Mouse (Mus musculus): ENCODE results near the gene Pcsk2.

Gene Pcsk2

DNA sequence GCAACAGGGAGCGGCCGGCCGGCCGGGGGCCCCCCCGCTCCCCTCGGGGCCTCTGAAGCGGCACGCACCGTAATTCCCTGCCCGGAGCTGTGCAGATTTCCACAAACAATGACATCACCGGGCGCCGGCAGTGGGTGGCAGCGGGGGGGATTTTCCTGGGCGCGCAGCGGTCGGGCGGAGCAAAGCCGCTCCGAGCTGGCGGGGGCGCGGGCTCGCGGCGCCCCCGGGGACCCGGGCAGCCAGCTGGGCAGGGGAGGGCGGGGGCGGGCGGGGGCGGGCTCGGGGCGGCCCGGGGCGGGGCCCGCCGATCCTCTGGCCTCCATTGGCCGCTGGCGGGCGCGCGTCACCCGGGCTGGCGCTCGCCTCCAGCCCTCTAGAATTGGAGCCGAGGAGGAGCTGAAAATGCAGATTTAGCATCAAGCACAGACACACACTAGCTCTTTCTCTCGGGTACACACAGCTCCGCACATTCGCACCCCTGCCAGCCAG lies at the start of gene Pcsk2:
Gene Pcsk2, plus strand, starts transcription at position 399 of the 489 bp plus-strand sequence.
- ChIA-PET POLR2A (interaction anchor here in 2 of 4 experiments (0.6 to 1.4 kb wide), 6 partner anchors 9 to 1161 kb away, joined by 3 to 10 read pairs (median 3); no protein-coding TSS in a partner anchor), CTCF (interaction anchor here in 3 of 4 experiments (0.5 to 1.1 kb wide), 4 partner anchors 20 to 578 kb away, joined by 6 to 11 read pairs (median 7); no protein-coding TSS in a partner anchor)

DNA sequence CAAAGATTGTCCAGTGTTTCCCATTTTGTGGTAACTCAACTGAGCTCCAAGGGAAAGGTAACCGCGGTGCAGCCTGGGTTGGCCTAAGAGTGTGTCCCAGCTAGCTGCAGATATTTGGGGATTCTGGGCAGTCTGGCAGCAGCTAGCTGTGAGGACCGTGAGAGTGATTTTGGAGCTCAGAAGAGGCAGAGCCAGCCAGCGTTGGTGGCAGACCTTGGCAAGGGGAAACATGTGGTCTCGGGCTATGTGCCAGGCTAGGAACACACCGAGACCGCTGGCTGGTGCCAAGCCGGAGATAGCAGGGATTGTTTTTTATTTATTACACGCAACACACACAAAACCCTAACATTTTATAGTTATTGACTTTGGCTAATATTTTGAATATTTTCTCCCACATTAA lies 45.1 kb upstream of the Pcsk2 start:
- CTCF ChIA-PET = no interaction called here
- POLR2A ChIA-PET = no interaction called here

DNA sequence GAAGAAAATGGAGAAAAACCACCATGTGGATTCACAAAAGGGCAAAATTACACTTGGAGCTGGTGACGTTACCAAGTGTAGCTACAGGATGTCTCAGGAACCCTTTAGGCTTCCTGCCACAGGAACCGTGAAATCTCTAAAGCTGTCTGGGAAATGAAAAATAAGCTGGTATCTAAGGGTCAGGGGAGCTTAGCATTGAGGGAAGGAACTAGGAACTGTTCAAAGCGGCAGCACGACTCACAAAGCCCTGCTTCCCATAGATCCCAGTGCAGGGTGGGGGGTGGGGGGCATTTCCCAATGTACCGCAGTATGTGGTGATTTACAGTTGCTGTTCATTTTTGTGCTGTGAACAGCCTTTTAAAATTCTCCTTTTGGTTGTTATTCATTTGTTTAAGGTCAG lies 44.2 kb upstream of the Pcsk2 start:
- CTCF ChIA-PET = no interaction called here
- POLR2A ChIA-PET = no interaction called here

DNA sequence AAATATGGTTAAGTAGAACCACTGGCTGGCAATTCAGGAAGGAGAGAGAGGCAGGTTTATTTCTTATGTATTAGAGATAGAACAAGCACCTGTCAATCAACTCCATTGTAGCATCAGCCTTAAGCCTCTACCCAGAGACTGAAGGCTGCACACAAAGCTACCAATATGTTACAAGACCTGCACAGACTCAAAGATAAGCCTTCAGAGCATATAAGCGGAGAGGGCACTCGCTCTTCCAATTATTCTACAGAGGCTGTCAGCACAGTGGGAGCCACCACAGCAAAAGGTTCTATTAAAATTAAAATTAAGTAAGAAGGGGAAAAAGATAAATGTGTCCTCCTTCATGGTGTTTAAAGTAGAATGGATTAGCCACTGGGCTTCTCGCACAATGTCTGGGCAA lies 43.8 kb upstream of the Pcsk2 start:
- POLR2A ChIA-PET = no interaction called here
- CTCF ChIA-PET = interaction anchor here in 1 of 4 experiments (0.7 kb wide), 1 partner anchor 9 kb away, joined by 3 read pairs; no protein-coding TSS in a partner anchor

DNA sequence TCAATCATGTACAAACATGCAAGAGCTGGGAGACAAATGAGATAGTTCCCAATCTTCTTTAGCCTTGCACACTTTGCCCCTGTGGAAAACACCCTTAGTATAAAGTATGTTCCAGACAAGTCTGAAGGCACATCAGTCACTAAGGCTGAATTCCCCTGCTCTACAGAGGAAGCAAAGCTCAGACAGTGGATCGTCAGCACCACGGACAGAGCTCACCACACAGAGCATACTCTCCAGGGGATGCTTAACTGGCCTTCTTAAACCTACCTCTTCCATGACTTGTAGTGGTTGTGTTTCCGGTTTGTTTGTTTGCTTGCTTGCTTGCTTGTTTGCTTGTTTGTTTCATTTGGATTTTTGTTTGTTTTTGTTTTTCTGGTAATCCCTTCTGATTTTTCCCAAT lies 9.5 kb upstream of the Pcsk2 start:
- ChIA-PET CTCF (no interaction called here), POLR2A (interaction anchor here in 2 of 4 experiments (1.0 kb wide), 2 partner anchors 9 to 10 kb away, joined by 3 to 4 read pairs; partner anchors contain the start of gene Pcsk2 (in 2 of the 2))

DNA sequence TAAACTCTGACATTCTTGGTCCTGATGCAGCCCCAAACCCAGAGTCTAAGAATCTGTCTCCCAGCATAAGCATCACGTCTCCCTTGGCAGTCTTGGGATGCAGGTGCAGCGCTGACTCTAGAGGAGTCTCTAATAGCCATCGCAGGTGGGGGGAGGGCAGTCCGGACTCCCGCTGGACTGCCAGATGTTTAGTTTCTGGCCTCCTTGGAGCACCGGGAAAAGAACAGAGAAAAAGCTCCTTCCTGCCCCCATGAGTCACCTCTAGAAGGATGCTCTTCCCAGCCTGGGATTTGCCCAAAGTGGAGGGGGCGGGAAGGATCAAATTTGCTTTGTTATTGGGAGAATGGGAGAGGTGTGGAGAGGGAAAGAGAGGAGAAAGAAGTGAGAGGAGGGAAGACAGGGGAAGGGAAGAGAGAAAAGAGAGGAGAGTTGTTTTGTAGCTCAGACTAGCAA lies 631 bp upstream of the Pcsk2 start:
- ChIA-PET POLR2A (interaction anchor here in 2 of 4 experiments (0.7 to 1.4 kb wide), 2 partner anchors 24 to 405 kb away, joined by 3 to 4 read pairs; no protein-coding TSS in a partner anchor), CTCF (interaction anchor here in 3 of 4 experiments (0.6 to 1.1 kb wide), 3 partner anchors 62 to 578 kb away, joined by 3 to 7 read pairs (median 6); no protein-coding TSS in a partner anchor)

DNA sequence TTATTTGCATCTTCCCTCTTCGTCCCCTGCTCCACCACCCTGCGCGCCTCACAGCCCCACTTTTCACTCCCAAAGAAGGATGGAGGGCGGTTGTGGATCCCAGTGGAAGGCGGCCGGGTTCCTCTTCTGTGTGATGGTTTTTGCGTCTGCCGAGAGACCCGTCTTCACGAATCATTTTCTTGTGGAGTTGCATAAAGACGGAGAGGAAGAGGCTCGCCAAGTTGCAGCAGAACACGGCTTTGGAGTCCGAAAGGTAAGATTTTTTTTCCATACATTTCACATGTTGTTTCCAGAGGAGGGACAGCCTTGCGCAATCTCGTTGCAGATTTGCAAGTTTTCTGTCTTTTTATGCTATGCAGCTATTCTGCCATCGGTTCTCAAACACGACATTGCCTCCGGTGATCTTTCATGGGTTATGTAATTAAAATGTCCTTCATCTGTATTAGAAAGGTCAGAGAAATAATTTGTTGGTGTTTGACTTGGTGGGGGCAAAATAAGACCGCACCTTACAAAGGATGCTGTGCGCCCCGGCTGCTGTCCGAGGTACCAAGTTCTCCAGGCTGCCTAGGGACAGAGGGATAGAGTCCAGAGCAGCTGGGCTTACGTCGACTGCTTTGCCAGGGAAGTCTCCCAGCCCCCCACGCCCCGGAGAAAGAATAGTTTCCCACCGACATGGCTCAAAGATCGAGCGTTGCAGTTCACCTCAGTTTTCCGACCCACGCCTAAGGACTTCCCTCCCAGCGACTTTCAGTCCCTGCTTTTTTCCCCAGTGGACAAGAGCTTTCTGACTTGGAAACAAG lies 656 bp downstream of the Pcsk2 start:
- ChIA-PET CTCF (interaction anchor here in 3 of 4 experiments (0.5 to 1.1 kb wide), 3 partner anchors 21 to 579 kb away, joined by 6 to 11 read pairs (median 7); no protein-coding TSS in a partner anchor), POLR2A (interaction anchor here in 2 of 4 experiments (0.6 to 1.4 kb wide), 7 partner anchors 10 to 1162 kb away, joined by 3 to 10 read pairs (median 3); no protein-coding TSS in a partner anchor)

DNA sequence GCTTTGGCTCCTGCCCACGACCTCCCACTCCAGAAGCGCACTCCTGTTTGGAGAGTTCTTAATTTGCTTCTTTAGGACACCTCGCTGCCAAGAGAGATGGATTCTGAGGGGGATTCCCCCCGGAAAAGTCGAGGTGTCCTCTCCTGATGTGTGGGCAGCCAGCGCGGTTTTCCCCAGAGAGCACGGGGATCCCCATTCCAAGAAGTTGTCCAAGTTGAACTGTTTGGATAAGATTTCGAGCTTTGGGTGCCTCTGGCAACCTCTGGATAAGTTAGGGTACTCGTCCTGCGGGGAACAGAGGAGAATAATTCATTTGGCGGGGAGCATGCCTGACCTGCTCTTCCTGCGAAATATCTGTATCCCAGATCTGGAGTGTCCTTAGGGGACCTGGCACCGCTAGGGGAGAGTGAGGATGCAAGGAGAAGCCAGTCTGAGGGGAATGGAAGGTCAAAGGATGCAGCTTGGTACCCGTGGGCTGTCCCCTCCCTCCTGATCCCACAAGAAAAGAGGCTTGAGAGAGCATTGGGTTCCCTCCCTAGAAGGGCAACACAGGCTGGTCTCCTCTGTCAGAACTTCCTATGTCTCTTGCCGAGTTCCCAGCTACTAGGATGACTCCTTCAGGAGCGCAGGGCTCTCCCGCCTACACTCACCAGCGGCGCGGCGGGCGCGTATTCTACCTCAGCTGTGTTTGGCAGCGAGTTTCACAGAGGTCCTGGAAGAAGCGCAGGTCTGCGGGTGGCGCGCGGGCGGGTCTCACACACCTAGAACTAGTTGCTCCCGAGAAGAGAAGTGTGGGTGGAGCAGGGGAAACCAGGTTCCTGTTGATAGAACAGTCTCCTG lies 1.5 kb downstream of the Pcsk2 start:
- CTCF ChIA-PET = interaction anchor here in 2 of 4 experiments (0.6 to 1.2 kb wide), 3 partner anchors 10 to 787 kb away, joined by 3 to 4 read pairs (median 3); no protein-coding TSS in a partner anchor
- POLR2A ChIA-PET = interaction anchor here in 2 of 4 experiments (0.6 to 1.4 kb wide), 3 partner anchors 11 to 648 kb away, joined by 3 to 4 read pairs (median 3); no protein-coding TSS in a partner anchor

DNA sequence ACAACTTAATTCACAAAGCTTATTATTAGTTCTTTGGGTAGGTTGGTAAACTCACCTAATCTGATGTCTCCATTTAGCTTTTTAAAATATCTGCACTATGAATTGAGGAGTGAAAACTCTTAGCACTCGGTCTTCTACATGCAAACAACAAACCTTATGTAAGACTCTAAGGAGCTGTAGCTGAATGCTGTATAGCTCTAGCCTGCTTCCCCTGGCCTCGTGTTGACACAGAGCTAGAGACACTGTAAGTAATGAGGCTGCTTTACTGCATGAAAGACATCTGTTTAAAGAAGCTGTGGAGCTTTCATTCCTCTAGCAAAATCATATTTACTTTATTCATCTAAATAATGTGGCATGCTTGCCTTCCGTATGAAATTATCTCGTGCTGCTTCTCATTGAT lies 14.4 kb downstream of the Pcsk2 start:
- CTCF ChIA-PET = no interaction called here

DNA sequence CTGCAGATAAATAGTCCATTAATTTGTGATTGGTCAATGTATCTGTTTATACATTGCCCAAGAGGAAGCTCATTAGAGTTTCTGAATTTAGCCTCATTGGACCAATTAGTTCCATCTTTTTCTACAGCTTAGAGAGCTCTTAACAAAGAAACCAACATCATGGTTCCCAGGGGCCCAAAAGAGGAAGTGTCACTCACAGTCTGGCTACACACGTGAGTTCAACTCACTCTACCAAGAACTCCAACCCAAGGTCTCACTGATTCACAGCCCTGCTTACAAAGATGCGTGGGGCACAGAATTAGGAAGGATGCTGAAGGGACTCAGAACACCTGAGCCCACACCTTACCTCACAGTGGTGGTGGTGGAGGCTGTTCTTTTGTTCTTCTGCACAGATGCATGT lies 19.1 kb downstream of the Pcsk2 start:
- ChIA-PET POLR2A (no interaction called here), CTCF (no interaction called here)

More for the DNA sequence above, 14.4 kb downstream of the Pcsk2 start:
- POLR2A ChIA-PET = interaction anchor here in 1 of 4 experiments (1.2 kb wide), 1 partner anchor 14 kb away, joined by 3 read pairs; the partner anchor contains the start of gene Pcsk2

DNA sequence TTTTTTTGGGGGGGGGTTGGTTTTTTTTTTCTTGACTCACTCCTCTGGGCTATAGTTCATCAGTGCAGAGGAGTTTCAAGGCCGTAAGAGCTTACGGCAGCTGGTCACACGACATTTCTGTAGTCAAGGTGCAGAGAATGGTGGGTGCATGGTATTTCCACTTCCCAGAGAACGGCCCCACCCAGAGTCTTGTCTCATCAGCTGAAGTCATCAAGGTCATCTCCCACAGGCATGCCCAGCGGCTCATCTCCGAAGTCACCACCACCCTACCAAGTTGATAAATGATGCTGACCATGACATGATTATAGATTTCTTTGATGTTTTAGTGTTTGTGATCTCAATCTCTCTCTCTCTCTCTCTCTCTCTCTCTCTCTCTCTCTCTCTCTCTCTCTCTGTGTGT lies 20.0 kb downstream of the Pcsk2 start:
- CTCF ChIA-PET = no interaction called here
- POLR2A ChIA-PET = no interaction called here

DNA sequence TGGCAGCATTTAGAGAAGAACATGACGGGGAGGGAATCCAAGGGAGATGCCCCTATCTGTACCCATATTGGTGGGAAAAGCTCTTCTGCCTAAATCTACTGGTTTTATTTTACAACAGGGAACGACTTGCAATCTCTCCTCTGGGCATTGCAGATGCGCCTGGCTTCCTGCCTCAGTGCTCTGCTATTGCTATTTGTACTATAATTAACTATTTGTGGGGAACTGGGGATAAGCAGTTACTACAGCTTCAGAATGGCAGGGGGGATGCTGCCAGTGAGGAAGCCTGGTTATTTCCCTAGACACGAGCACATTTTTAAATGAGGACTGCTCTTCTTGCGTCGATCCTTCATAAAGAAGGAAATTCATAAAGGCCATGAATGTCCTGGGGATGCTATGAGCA lies 39.4 kb downstream of the Pcsk2 start:
- CTCF ChIA-PET = no interaction called here
- POLR2A ChIA-PET = interaction anchor here in 1 of 4 experiments (0.6 kb wide), 1 partner anchor 82 kb away, joined by 3 read pairs; no protein-coding TSS in a partner anchor

DNA sequence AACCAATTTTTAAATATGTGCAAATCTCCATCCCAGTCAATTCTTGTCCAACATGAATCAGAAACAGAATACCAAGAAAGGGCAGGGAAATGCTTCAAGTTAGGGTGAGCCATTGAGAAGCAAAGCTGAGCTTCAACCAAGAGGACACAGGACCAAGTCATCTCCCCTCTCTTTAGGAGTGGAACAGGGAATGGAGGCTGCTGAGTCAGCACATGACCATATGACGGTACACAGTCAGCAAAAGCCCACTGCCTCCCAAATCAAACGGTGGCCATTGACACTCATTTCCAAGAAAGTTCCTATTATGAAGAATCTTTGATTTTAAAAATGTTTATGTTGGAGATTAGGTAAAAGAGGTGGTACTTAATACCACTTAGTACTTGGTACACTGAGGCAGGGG lies 44.4 kb downstream of the Pcsk2 start:
- ChIA-PET POLR2A (no interaction called here), CTCF (no interaction called here)

DNA sequence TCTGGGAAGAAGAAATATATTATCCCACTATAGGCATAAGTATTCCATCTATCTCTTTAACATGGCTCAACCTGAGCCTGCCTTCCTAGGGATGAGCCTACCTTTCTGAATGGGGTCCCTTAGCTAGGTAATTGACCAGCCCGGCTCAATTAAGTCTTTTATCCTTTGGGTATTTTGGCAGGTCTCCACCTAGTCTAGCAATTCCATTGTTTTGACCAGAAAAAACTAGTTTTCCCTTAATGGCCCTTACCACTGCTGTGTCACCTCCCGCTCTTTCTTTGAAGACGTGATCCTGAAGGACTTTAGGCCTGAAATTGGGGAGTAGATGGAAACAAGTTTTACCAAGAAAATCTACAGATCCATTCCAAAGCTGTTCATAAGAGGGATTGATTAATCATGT lies 57.1 kb downstream of the Pcsk2 start:
- CTCF ChIA-PET = interaction anchor here in 1 of 4 experiments (0.6 to 0.7 kb wide), 2 partner anchors 78 to 597 kb away, joined by 3 read pairs; no protein-coding TSS in a partner anchor
- POLR2A ChIA-PET = interaction anchor here in 3 of 4 experiments (0.7 to 1.7 kb wide), 8 partner anchors 8 to 210 kb away, joined by 3 to 4 read pairs (median 3); no protein-coding TSS in a partner anchor

DNA sequence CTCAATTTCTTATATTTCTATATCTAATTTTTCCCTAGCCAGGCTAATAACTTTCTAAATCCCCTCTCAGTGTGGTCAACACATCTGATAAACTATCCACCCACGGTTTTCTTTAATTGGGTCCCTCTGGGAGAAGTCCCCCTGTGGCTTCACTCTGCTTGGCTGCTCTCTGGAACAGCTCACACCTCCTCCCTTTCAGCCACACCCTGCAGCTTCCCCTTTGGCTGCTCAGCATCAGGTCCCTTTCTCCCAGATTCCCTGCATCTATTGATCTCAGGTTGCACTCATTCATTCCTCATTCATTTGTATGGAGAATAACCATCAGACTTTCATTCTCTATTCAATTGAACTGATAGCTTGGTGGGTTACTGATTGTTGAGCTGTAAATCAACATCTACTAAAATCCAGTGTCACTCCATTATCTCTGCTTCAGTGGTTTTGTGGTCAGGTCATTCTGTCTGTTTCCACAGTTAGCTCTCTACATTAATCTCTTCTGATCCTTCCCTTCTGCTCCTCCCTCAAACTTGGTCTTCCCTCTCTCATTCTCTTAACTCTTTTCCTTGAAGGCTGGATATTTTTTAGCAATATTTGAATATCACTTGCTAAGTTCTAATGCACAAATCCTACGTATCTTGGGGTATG lies 58.0 kb downstream of the Pcsk2 start:
- CTCF ChIA-PET = interaction anchor here in 1 of 4 experiments (0.6 to 1.3 kb wide), 3 partner anchors 20 to 574 kb away, joined by 3 read pairs; no protein-coding TSS in a partner anchor
- POLR2A ChIA-PET = interaction anchor here in 2 of 4 experiments (0.7 to 1.3 kb wide), 5 partner anchors 7 to 14 kb away, joined by 3 to 6 read pairs (median 3); no protein-coding TSS in a partner anchor

DNA sequence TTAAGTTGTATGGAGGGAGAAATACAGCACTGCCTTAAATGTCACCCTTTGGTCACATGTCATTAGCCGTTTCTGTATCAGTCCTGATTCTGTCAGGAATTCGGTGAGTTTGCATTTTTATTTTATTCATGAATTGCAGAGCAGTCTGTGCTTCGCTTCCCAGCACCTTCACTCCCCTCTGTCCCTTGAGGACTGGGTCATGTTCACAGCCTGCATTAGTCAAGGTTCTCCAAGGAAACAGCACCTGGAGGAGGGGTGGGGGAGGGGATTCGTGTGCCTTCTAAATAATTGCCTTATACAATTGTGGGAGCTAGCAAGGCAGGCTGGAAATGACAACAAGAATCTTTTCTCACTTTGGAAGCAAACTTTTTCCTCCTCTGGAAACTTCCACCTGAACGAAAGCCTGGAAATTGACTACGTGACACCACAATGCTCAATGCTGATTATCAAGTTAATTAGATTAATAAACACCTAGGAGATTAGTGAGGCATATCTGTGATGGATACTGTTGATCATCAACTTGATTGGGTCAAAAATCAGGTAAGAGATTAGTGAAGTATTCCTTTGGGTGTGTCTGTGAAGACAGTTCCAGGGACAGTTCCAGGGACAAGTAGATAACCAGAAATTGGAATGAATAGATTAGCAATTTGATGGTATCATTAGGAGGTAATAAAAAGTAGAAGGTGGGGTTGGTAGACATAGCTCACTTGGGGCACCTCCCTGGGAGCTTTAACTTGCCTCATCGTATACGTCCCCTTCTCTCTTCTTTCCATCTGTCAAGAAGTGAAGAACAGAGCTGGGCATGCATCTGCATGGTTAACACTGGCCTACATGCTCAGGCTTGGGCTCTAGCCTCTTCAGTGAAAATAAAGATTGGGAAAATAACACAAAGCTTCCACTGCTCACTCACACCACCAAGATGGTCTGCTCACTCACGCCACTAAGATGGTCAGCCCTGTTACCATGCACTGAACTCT lies 64.7 kb downstream of the Pcsk2 start:
- CTCF ChIA-PET = no interaction called here
- POLR2A ChIA-PET = interaction anchor here in 1 of 4 experiments (1.5 kb wide), 1 partner anchor 8 kb away, joined by 3 read pairs; no protein-coding TSS in a partner anchor

DNA sequence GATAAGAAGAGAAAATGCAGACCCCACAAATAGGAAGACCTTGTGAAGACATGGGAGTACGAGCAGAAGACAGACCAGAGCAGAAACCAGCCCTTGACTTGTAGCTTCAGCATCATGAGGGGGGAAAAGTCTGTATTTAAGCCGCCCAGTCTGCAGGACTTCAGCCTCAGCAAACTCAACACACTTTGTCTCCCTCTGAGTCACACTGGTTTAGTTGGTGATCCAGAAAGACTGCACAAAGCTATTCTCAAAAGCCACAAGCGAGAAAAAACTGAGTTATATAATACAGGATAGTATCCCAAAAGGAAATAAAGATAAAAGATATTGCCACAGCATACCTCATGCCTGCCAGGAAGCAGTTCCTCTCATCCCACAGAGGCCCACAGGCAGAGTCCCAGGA lies 67.5 kb downstream of the Pcsk2 start:
- ChIA-PET POLR2A (interaction anchor here in 1 of 4 experiments (1.4 to 1.8 kb wide), 2 partner anchors 10 to 22 kb away, joined by 4 to 5 read pairs; no protein-coding TSS in a partner anchor), CTCF (no interaction called here)
